Mouse (Mus musculus): ENCODE data around the gene Sema4g.

DNA sequence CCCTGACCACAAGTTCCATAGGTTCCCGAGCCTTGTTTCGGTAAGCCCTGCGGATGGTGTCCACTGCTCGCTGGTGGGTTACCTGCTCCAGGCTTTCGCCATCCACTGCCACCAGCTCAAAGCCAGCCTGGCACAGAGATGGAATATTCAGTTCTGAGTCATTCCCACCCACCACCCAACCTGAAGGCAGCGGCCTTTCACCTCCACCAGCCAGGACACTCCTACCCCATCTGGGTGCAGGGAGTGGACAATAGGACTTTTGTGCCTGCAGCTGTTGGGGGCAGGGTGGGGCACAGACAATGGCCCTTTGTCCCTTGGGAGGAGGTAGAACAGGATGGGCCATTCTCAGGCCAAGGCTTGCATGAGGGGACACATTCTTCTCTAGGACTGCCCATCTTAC is 38.9 kb downstream of the Sema4g start:
- TF ChIP-seq CTCF (IDR thresholded peaks at IDR 0.05; ENCODE audit: control insufficient read depth, insufficient read depth, low read length), result no peak
- no peak for TF ChIP-seq POLR2A (IDR thresholded peaks at IDR 0.05; ENCODE audit: borderline replicate concordance, control insufficient read depth, low read depth, low read length)
